Mouse (Mus musculus) CD8-positive naive resting alpha-beta T cell, adult 2 months (primary cell): Measurements from ENCODE around the gene Pxdn.

Experiments used
- DNase-seq, 2 experiments: peaks; one replicate each; pipeline ENCODE4 v3.0.0; 2022; ENCODE audit warnings: low read depth in 2 of 2, low spot score in 2 of 2

The Pxdn gene

GRCm38 (mm10) chr12:29937308-29937707 lies at the start of gene Pxdn:
Gene Pxdn (plus strand): TSS chr12:29937608.
- no peak for DNase-seq

- DNase-seq, result no peak
These were observed 42.7 kb upstream of the Pxdn start for GRCm38 (mm10) chr12:29894669-29895068.

GRCm38 (mm10) chr12:29897533-29898085 lies 39.8 kb upstream of the Pxdn start:
- DNase-seq, result no peak

DNA sequence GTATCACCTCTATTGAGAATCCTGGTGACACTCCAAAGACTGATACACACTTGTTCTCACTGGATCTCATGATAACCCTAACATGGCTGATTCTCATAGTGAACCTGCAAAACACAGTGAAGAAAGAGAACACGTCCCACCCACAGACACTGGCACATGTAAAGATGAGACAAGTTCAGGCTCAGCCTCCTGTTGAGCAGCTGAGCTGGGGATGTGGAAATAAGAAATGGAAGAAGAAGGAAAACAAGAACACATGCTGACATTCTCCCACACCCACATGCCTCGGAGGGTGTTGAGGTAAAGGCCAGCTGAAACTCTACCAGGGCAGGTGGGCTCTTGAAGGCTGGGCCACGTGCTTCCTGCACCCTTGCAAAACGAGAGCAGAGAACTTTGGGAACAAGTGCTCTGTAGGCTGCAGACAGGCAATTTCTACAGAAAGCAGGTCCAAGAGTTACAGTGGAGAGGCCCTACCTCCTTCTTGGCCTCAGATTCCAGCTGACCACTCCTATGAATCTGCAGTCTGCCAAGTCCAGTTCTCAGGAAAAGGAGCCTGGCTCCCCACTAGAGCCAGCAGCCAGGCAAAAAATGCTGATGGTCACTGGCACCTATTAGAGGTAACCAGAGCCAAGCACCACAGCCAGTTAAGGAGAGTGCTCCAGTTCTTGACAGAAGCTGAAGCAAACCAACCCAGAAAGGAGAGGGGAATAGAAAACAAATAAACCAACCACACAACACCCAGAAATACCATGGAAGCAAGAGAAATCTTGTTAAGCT lies 33.1 kb upstream of the Pxdn start:
- DNase-seq, result no peak

DNA sequence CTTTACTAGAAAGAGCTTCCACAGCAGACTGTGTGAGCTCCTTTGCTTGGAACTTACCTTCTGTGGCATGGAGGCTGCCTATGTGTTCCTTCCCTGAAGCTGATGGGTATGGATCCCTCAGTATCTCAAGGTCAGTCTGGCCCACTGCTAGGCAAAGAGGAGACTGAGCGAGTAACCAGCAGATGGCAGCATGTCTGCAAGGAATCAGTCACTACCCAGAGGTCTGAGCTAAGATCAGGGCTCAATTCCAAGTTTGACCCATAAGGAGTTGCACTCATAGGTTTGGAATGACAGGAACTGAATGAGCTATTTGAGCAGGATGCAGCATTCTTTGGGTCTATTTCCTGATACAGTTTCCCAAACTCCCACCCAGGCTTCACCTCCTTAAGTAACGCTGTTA lies 30.4 kb upstream of the Pxdn start:
- no peak for DNase-seq

DNA sequence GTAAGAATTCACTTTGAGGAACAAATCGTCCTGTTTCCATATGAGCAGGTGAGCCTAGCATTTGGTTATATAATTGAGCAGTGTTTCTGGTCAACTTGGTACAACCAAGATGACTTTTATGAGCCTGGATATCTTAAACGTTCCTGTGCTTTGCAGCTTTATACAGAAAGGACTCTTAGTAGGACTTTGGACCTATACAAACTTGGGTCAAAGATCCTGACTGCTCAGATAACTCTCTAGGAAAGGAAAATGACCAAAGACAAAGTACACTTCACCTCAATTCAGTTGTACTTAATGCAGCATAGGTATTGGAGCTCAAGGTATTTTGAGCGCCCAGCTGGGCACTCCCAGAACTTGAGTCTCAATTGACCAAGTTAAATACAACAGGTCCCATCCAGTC lies 21.3 kb upstream of the Pxdn start:
- DNase-seq, result no peak

GRCm38 (mm10) chr12:29916807-29917206 lies 20.6 kb upstream of the Pxdn start:
- DNase-seq, result no peak

DNA sequence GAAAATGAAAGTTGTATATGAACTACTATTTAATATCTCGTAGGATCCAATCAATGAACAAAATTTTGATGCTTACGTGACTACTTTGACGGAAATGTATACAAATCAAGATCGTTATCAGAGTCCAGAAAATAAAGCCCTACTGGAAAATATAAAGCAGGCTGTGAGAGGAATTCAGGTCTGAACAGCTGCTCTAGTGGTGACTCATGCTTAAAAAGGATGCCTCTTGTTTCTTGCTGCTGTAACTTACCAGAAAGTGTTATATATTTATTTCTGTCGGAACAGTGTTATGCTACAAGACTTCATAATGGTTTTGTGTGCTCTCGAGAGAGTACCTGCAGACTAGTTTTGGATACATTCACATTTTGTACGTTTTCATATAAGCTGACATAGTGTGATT lies 17.1 kb upstream of the Pxdn start:
- DNase-seq, result no peak

GRCm38 (mm10) chr12:29921481-29921880 lies 15.9 kb upstream of the Pxdn start:
- DNase-seq, result no peak

DNA sequence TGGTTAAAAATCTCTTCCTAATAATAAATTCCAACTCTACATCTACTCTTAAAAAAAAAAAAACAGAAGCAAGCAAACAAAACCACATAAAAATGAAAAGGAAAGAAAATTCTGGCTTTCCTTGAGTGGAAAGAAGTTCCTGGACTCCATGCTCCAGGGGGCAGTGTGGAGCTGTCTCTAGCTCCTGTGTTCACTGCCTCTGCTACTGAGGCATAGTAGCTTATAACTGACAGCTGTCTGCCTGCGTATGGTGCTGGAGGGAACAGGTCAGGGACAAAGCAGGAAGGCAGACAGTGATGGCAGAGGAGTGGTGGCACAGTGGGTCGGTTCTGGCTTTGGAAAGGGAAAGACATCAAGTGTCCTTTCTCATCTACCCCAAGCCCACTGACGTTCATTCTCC lies 10.5 kb upstream of the Pxdn start:
- DNase-seq, result no peak

DNA sequence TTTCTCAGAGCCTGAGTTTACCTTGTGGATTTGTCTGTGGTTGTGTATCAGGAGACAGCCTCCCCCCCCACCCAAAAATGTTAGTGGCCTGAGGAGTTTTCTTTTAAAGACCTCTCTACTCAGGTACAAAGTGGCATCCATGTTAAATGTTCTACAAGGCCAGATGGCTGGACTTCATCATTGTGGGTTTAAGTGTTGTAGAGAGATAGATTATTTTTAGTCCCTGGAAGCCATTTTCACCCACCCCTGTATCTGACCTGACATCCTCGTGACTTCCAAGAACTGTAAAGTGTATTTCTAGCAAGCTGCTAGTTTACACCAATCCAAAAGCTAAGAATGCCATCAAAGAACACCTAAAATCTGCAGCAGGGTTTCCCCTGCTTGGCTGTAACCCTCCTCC lies 6.8 kb upstream of the Pxdn start:
- DNase-seq, result no peak

GRCm38 (mm10) chr12:29932951-29933350 lies 4.5 kb upstream of the Pxdn start:
- DNase-seq, result no peak

- DNase-seq, result no peak
These were observed 3.9 kb upstream of the Pxdn start for GRCm38 (mm10) chr12:29933501-29933900.

DNA sequence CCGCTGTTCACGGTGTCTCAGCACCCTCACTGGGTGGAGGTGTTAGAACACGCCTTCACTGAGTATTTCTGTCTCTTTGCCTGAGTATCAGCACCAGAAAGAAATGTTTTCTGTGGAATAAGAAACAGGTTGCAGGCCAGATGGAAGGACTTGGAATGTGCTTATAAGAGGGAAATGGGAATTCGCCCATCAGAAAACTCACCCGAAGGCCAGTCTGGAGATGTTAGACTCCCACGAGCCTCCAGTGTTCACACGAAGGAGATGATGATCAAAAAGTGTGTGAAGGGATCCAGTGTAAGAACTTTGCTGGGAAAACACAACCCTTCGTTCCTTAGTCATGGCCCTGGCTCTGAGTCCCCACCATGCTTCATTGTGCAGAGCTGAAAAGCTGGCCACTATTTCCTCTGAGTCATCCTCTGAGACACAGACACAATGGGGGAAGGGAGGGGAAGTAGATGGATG lies 3.3 kb upstream of the Pxdn start:
- no peak for DNase-seq

DNA sequence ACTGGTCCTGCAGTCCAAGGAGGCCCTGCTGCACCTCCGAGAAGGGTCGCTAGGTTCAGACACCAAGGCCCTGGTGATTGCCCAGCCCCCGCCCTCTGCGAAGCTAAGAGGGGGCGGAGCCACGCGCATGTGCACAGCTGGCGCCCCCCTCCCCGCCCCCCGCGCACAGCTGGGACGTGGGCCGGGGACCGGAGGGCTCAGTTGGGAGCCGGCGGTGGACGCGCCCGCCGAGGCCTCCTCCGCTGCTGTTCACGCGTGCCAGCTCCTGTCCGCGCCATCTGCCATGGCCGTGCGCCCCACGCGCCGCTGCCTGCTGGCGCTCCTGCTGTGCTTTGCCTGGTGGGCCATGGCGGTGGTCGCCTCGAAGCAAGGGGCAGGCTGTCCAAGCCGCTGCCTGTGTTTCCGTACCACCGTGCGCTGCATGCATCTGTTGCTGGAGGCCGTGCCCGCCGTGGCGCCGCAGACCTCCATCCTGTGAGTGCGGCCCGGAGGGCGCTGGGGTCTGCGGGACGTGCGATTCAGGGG lies 505 bp downstream of the Pxdn start:
- DNase-seq, result no peak

GRCm38 (mm10) chr12:29938376-29939041 lies 1.1 kb downstream of the Pxdn start:
- no peak for DNase-seq

DNA sequence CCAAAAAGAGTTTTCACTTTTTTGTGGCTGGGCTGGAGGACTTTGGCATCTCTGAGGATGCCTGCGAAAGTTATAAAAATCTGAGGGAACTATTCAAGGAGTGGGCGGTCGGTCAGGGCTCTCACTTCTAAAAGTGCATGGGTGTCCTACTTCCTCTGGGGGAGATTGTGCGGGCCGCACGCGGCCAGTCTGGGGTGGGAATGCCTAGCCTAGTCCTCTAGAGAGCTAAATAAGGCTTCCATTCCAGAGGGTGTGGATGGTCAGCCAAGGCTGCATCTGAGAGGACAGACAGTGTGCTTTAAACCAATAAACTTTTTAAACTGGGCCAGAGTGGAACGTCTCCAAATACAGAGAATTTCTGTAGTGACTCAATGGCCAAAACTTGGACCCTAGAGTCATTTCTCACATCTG lies 1.9 kb downstream of the Pxdn start:
- DNase-seq, result no peak

GRCm38 (mm10) chr12:29942435-29942834 lies 5.0 kb downstream of the Pxdn start:
- DNase-seq, result no peak

DNA sequence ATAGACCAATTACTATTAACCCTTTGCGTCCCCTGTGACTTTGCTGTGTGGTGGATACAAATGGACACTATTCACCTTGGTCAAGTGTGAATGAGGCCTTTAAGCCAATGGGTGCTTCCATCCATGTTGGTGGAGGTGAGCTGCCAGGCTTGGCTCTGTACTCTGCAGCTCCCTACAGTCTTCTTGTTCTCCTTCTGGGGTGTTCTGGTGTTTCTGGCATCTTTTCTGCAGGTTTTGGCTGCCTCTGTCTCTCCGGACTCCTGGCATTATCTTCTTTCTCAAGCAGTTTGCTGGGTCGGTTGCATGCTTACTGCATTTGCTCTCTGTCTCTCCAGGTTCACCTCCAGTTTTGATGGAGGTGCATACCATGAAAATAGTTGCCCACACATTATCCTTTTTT lies 7.2 kb downstream of the Pxdn start:
- no peak for DNase-seq

- DNase-seq, result no peak
These were observed 7.9 kb downstream of the Pxdn start for GRCm38 (mm10) chr12:29945182-29945743.

- no peak for DNase-seq
These were observed 13.6 kb downstream of the Pxdn start for GRCm38 (mm10) chr12:29951043-29951442.

- no peak for DNase-seq
These were observed 14.1 kb downstream of the Pxdn start for GRCm38 (mm10) chr12:29951485-29951884.
